Mouse (Mus musculus): ENCODE measurements around the gene Magoh.

Magoh gene

GRCm38 (mm10) chr4:107879254-107880050, at the start of gene Magoh:
Gene Magoh (plus strand): TSS chr4:107879755.
- DNase-seq (ENCODE audit: low read depth, low spot score): peak; percentile 97

GRCm38 (mm10) chr4:107830189-107830588, 49.4 kb upstream of the Magoh start:
- no peak for DNase-seq (ENCODE audit: low read depth, low spot score)

- DNase-seq (ENCODE audit: low read depth, low spot score): no peak
These were observed 48.7 kb upstream of the Magoh start for GRCm38 (mm10) chr4:107830821-107831221.

GRCm38 (mm10) chr4:107831678-107832077, 47.9 kb upstream of the Magoh start:
- DNase-seq (ENCODE audit: low read depth, low spot score): no peak

GRCm38 (mm10) chr4:107833525-107833924, 46.0 kb upstream of the Magoh start:
- no peak for DNase-seq (ENCODE audit: low read depth, low spot score)

GRCm38 (mm10) chr4:107834643-107835314, 44.8 kb upstream of the Magoh start:
- DNase-seq (ENCODE audit: low read depth, low spot score): peak; percentile 71

- DNase-seq (ENCODE audit: low read depth, low spot score): no peak
These were observed 44.0 kb upstream of the Magoh start for GRCm38 (mm10) chr4:107835508-107835909.

- DNase-seq (ENCODE audit: low read depth, low spot score): peak; percentile 31
These were observed 42.8 kb upstream of the Magoh start for GRCm38 (mm10) chr4:107836758-107837157.

GRCm38 (mm10) chr4:107837910-107838309, 41.6 kb upstream of the Magoh start:
- no peak for DNase-seq (ENCODE audit: low read depth, low spot score)

- DNase-seq (ENCODE audit: low read depth, low spot score): no peak
These were observed 35.9 kb upstream of the Magoh start for GRCm38 (mm10) chr4:107843687-107844086.

- peak; percentile 59 for DNase-seq (ENCODE audit: low read depth, low spot score)
These were observed 34.6 kb upstream of the Magoh start for GRCm38 (mm10) chr4:107844971-107845370.

- DNase-seq (ENCODE audit: low read depth, low spot score): no peak
These were observed 32.8 kb upstream of the Magoh start for GRCm38 (mm10) chr4:107846795-107847194.

- DNase-seq (ENCODE audit: low read depth, low spot score): no peak
These were observed 31.0 kb upstream of the Magoh start for GRCm38 (mm10) chr4:107848546-107848945.

- DNase-seq (ENCODE audit: low read depth, low spot score): no peak
These were observed 29.9 kb upstream of the Magoh start for GRCm38 (mm10) chr4:107849621-107850020.

GRCm38 (mm10) chr4:107850091-107850490, 29.5 kb upstream of the Magoh start:
- no peak for DNase-seq (ENCODE audit: low read depth, low spot score)

- DNase-seq (ENCODE audit: low read depth, low spot score): no peak
These were observed 26.2 kb upstream of the Magoh start for GRCm38 (mm10) chr4:107853333-107853732.

GRCm38 (mm10) chr4:107853836-107854235, 25.7 kb upstream of the Magoh start:
- DNase-seq (ENCODE audit: low read depth, low spot score): no peak

- no peak for DNase-seq (ENCODE audit: low read depth, low spot score)
These were observed 22.4 kb upstream of the Magoh start for GRCm38 (mm10) chr4:107856958-107857686.

- DNase-seq (ENCODE audit: low read depth, low spot score): no peak
These were observed 20.6 kb upstream of the Magoh start for GRCm38 (mm10) chr4:107858995-107859394.

GRCm38 (mm10) chr4:107864866-107865265, 14.7 kb upstream of the Magoh start:
- DNase-seq (ENCODE audit: low read depth, low spot score): no peak

GRCm38 (mm10) chr4:107881631-107882030, 2.1 kb downstream of the Magoh start:
- DNase-seq (ENCODE audit: low read depth, low spot score): no peak

- peak; percentile 75 for DNase-seq (ENCODE audit: low read depth, low spot score)
These were observed 6.8 kb downstream of the Magoh start for GRCm38 (mm10) chr4:107886371-107886770.
